Mouse (Mus musculus): Measurements from ENCODE around the gene Kdm3a.

Kdm3a gene

GRCm38 (mm10) chr6:71556826-71557225 lies 76.0 kb downstream of the Kdm3a start:
- 94% methylated on average over 2 of the region's 2 CpGs for WGBS

GRCm38 (mm10) chr6:71555507-71555951 lies 77.3 kb downstream of the Kdm3a start:
- WGBS: 61% methylated on average over 2 of the region's 2 CpGs

- WGBS: under 1% methylated on average over 57 of the region's 59 CpGs
These were observed 88.9 kb downstream of the Kdm3a start, which contains the start of gene Chmp3 for GRCm38 (mm10) chr6:71543686-71544499. Gene Chmp3 (plus strand): TSS chr6:71543797.

All from cerebral cortex, adult 2 months (tissue).